Mouse (Mus musculus): ENCODE results near the gene Pofut2. TPM values are rescaled to one million over a fixed set of nuclear protein-coding genes. Genes with fewer than 3 reads are reported as not detected.

The Pofut2 gene
- total RNA-seq, 2 experiments from 2014 or later, result 69.1 to 71.0 TPM

Other genes starting within 250 kb of the Pofut2 start
- 10 to 100 TPM in 1 of 2 experiments, 1 to 10 TPM in 1; 5.5 to 11.8 TPM for gene Slc19a1, start 227.0 kb upstream of the Pofut2 start, total RNA-seq (2021)
- gene Col18a1, start 92.7 kb upstream of the Pofut2 start, total RNA-seq (2021), result 10 to 100 TPM; 70.4 to 74.9 TPM
- 10 to 100 TPM; 20.9 to 23.3 TPM for gene Adarb1, start 159.1 kb downstream of the Pofut2 start, total RNA-seq (2021)